Mouse (Mus musculus) G1E (cell line): Measurements from ENCODE around the gene Cd40lg.

ENCODE experiments used
- CTCF ChIP-seq: IDR thresholded peaks from 2 replicates; pipeline ENCODE4 v1.5.1; 2012; ENCODE audit warnings: low read depth, low read length, inconsistent platforms, mixed read lengths
- GATA1 ChIP-seq: IDR thresholded peaks from 2 replicates; pipeline ENCODE4 v1.6.1; 2012; ENCODE audit warnings: borderline replicate concordance, low read length, inconsistent platforms, mixed read lengths
- GATA2 ChIP-seq: IDR thresholded peaks from 2 replicates; pipeline ENCODE4 v1.6.1; 2012; ENCODE audit warnings: low read depth, low read length, inconsistent platforms, borderline replicate concordance
- POLR2AphosphoS5 ChIP-seq: IDR thresholded peaks from 2 replicates; pipeline ENCODE4 v1.6.1; 2012; ENCODE audit warnings: low read depth, low read length, inconsistent platforms; ENCODE audit not compliant: insufficient replicate concordance
- TAL1 ChIP-seq: conservative IDR thresholded peaks from 2 replicates; pipeline ENCODE4 v1.6.1; 2012; ENCODE audit warnings: low read depth, low read length, inconsistent platforms, mixed read lengths

DNA sequence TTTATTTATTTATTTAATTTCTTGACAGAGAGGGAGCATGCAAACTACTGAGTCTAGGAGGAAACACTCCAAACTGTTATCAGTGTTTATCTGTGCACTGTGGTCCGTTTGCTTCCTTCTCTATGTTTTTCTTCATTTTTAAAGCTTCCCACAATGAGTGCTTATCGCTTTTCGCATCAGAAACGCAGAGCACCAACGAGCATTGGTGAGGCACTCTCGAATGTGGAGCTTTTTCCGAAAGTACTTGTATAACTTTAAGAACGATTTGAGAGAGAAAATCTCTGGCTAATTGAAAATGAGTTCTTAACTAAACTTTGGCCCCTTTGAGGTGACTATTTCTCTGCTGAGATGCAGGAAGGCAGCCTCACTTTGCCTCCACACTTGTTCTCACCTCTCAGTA is 24.6 kb upstream of the Cd40lg start:
- TF ChIP-seq CTCF: no peak
- no peak for TF ChIP-seq GATA1
- TF ChIP-seq GATA2: no peak
- TF ChIP-seq POLR2AphosphoS5: no peak
- TF ChIP-seq TAL1: no peak
